Mouse (Mus musculus) heart, adult 2 months (tissue): ENCODE measurements at regions not wholly inside any gene's neighbourhood (a gene's known extent, or its start where the extent isn't known, plus 50 kb on each side); places are given as distances from the start of the nearest gene placed in this dataset.

Source experiments
- CTCF ChIP-seq: fragments of 200-600 bp; IDR thresholded peaks from 2 replicates; pipeline ENCODE4 v1.8.1; 2022; ENCODE audit warnings: antibody characterized with exemption, mild to moderate bottlenecking, moderate library complexity
- EP300 ChIP-seq: fragments of 200-500 bp; IDR thresholded peaks from 2 replicates; pipeline ENCODE4 v1.6.1; 2011; ENCODE audit warnings: low read depth, low read length, control low read depth; ENCODE audit not compliant: insufficient read depth
- POLR2A ChIP-seq: fragments of 200-500 bp; IDR thresholded peaks from 2 replicates; pipeline ENCODE4 v1.6.1; 2011; ENCODE audit warnings: mild to moderate bottlenecking, low read depth, low read length, control low read depth; ENCODE audit not compliant: insufficient read depth

DNA sequence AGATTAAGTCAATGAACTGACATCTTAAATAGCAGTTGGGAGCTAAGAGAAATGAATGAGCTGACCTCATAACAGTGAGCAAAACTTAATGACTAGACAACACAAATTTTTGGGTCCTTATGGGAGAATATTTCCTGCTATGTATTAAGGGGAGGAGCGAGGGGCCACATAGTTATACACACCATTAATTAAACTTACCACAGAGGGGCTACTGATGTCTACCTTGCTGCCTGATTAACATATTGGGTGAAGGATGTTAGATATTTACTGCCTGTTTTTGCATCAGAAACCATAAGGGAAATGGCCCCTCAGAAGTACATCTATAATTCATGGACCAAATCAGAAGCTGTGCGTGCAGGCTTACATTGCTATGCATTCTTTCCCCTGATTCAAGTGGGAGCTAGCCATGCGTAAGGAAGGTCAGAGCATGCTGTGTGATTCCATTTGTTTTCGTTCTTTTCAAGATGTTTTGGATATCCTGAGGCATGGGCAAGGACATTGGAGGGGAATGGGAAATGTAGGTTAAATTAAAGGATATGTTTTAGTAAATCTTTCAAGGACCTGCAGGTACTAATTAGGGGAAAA lies 437.9 kb downstream of the Flrt2 start:
- TF ChIP-seq CTCF (no peak), EP300 (no peak), POLR2A (no peak)
